Mouse (Mus musculus) cerebellum, adult 2 months (tissue): Measurements from ENCODE around the gene Dcst2.

Experiments used
- CTCF ChIP-seq: fragments of 200-500 bp; IDR thresholded peaks from 2 replicates; pipeline ENCODE4 v1.5.1; 2011; ENCODE audit warnings: low read depth, mild to moderate bottlenecking, control low read depth, low read length, moderate library complexity, borderline replicate concordance; ENCODE audit not compliant: insufficient read depth
- POLR2A ChIP-seq: fragments of 200-500 bp; IDR thresholded peaks from 2 replicates; pipeline ENCODE4 v1.6.1; 2011; ENCODE audit warnings: low read length, control low read depth, borderline replicate concordance; ENCODE audit not compliant: insufficient read depth

DNA sequence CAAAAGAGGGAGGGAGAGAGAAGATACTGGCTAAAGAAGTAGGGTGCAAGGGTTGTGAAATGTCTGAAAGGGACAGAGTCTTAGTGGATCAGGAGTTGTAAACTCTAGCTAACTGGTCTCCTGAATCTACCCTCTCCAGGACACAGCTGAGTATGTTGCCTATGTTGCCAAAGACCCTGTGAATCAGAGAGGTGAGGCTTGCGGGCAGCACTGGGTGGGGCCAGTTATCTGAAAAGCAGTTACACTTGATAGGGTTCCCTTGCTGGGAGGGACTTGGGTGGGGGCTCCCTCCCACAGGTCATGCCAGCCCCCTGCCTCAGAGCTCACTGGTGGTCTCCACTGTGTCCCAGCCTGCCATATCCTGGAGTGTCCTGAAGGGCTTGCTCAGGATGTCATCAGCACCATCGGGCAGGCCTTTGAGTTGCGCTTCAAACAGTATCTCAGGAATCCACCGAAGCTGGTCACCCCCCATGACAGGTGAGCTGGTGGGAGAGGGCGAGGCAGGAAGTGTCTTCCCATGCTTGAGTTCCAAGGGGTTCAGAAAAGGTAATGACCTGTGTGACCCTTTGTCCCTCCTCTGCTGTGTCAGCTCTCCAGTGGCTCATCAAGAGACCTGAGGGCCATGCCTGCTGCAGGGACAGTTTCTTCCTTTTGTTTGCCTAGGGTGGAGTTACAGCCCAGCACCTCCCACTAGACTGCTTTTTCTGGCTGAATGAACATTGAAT lies 62.8 kb downstream of the Dcst2 start:
- TF ChIP-seq CTCF (no peak), POLR2A (no peak)
